Mouse (Mus musculus): ENCODE data around the gene Tubb3.

Tubb3 gene

GRCm38 (mm10) chr8:123411246-123411645, at the start of gene Tubb3:
Gene Tubb3 (plus strand): TSS chr8:123411424.
- DNase-seq (ENCODE audit: low spot score): peak; percentile 92

GRCm38 (mm10) chr8:123373403-123374238, 37.6 kb upstream of the Tubb3 start, which contains the start of gene Tcf25:
Gene Tcf25 (plus strand): TSS chr8:123373753.
- DNase-seq (ENCODE audit: low spot score): peak; percentile 95

GRCm38 (mm10) chr8:123374239-123374578, 37.0 kb upstream of the Tubb3 start:
- peak; percentile 97 for DNase-seq (ENCODE audit: low spot score)

- DNase-seq (ENCODE audit: low spot score): no peak
Observed at GRCm38 (mm10) chr8:123375701-123376100, 35.5 kb upstream of the Tubb3 start.

- DNase-seq (ENCODE audit: low spot score): no peak
Observed at GRCm38 (mm10) chr8:123376106-123376505, 35.1 kb upstream of the Tubb3 start.

GRCm38 (mm10) chr8:123381711-123382110, 29.5 kb upstream of the Tubb3 start:
- no peak for DNase-seq (ENCODE audit: low spot score)

GRCm38 (mm10) chr8:123382516-123382915, 28.7 kb upstream of the Tubb3 start:
- DNase-seq (ENCODE audit: low spot score): no peak

- DNase-seq (ENCODE audit: low spot score): no peak
Observed at GRCm38 (mm10) chr8:123384883-123385540, 26.2 kb upstream of the Tubb3 start.

GRCm38 (mm10) chr8:123387041-123387440, 24.2 kb upstream of the Tubb3 start:
- DNase-seq (ENCODE audit: low spot score): no peak

GRCm38 (mm10) chr8:123387801-123388200, 23.4 kb upstream of the Tubb3 start:
- no peak for DNase-seq (ENCODE audit: low spot score)

- DNase-seq (ENCODE audit: low spot score): no peak
Observed at GRCm38 (mm10) chr8:123389026-123389425, 22.2 kb upstream of the Tubb3 start.

GRCm38 (mm10) chr8:123398308-123398707, 12.9 kb upstream of the Tubb3 start:
- no peak for DNase-seq (ENCODE audit: low spot score)

GRCm38 (mm10) chr8:123401936-123402335, 9.3 kb upstream of the Tubb3 start:
- no peak for DNase-seq (ENCODE audit: low spot score)

- DNase-seq (ENCODE audit: low spot score): no peak
Observed at GRCm38 (mm10) chr8:123402730-123403326, 8.4 kb upstream of the Tubb3 start.

- DNase-seq (ENCODE audit: low spot score): no peak
Observed at GRCm38 (mm10) chr8:123404521-123404920, 6.7 kb upstream of the Tubb3 start.

- peak; percentile 75 for DNase-seq (ENCODE audit: low spot score)
Observed at GRCm38 (mm10) chr8:123406786-123407185, 4.4 kb upstream of the Tubb3 start, which contains the start of gene Mc1r. Gene Mc1r (plus strand): TSS chr8:123407107.

GRCm38 (mm10) chr8:123407612-123408011, 3.6 kb upstream of the Tubb3 start:
- no peak for DNase-seq (ENCODE audit: low spot score)

- no peak for DNase-seq (ENCODE audit: low spot score)
Observed at GRCm38 (mm10) chr8:123408586-123409544, 2.4 kb upstream of the Tubb3 start.

GRCm38 (mm10) chr8:123410049-123410587, 1.1 kb upstream of the Tubb3 start:
- DNase-seq (ENCODE audit: low spot score): peak; percentile 46

GRCm38 (mm10) chr8:123410788-123411187, 436 bp upstream of the Tubb3 start:
- no peak for DNase-seq (ENCODE audit: low spot score)

- no peak for DNase-seq (ENCODE audit: low spot score)
Observed at GRCm38 (mm10) chr8:123411781-123412327, 630 bp downstream of the Tubb3 start.

Measured in embryo, embryonic 10 days (tissue).